Mouse (Mus musculus) heart, postnatal 0 days (tissue): ENCODE data around the gene Pde1a.

ENCODE experiments used
- CTCF ChIP-seq: IDR thresholded peaks from 2 replicates; pipeline ENCODE4 v1.5.1; 2016; ENCODE audit warnings: antibody characterized with exemption, control low read depth, low read depth
- EP300 ChIP-seq: IDR thresholded peaks from 2 replicates; pipeline ENCODE4 v1.6.1; 2016; ENCODE audit warnings: antibody characterized with exemption, low read depth

DNA sequence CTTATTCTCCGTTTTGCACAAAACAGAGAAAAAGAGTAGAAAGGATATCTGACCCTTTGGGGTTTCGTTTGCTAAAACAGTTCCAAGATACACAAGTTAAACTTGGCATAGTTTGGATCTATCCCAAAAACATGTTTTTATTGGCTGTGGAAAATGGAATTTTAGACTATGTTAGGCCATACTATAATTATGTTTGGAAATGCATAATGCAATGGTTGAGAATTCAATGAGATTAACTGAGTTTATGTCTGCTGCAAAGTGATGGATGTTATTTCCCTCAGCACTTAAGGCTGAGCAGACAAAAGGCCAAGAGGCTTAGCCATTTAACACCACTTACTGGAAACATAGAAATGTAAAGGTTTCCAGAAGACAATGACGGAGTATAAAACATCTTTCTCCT is 75.2 kb downstream of the Pde1a start:
- no peak for TF ChIP-seq CTCF
- TF ChIP-seq EP300: no peak
